Mouse (Mus musculus) embryonic facial prominence, embryonic 14.5 days (tissue): Measurements from ENCODE around the gene D330045A20Rik. TPM values are rescaled to one million over a fixed set of nuclear protein-coding genes. Genes with fewer than 3 reads are reported as not detected.
"Not testable (repeated sequence)": the region's sequence is repeated elsewhere in the genome, so short reads cannot be mapped to it uniquely, and the experiment has no call there.

ENCODE experiments used
- ATAC-seq: fragments of 200-750 bp; cut with Nextera tagmentation; 2 replicates; pipeline ENCODE4 v1.8.0; 2017; ENCODE audit warnings: low read depth, moderate number of reproducible peaks, moderate TSS enrichment
- DNase-seq: peaks from one replicate; pipeline ENCODE4 v3.0.0-alpha.2; 2015; ENCODE audit warnings: low spot score
- H3K27ac ChIP-seq: fragments of 300-500 bp; sonication (generic); replicated peaks from 2 replicates; pipeline ENCODE4 v1.5.1; 2014; ENCODE audit warnings: low read depth, mild to moderate bottlenecking, low read length, moderate library complexity
- H3K27me3 ChIP-seq: fragments of 300-500 bp; sonication (generic); replicated peaks from 2 replicates; pipeline ENCODE4 v1.6.1; 2014; ENCODE audit warnings: low read length; ENCODE audit not compliant: control insufficient read depth, insufficient read depth
- H3K36me3 ChIP-seq: fragments of 300-500 bp; sonication (generic); 2 replicates; pipeline ENCODE4 v1.6.1; 2014; ENCODE audit warnings: low read length, mixed read lengths; ENCODE audit not compliant: control insufficient read depth, insufficient read depth
- H3K4me1 ChIP-seq: fragments of 300-500 bp; sonication (generic); 2 replicates; pipeline ENCODE4 v1.6.1; 2014; ENCODE audit warnings: antibody characterized with exemption, low read length; ENCODE audit not compliant: control insufficient read depth, insufficient read depth
- H3K4me2 ChIP-seq: fragments of 300-500 bp; sonication (generic); 2 replicates; pipeline ENCODE4 v1.6.1; 2014; ENCODE audit warnings: low read depth, mild to moderate bottlenecking, low read length, moderate library complexity, mixed read lengths
- H3K4me3 ChIP-seq: fragments of 300-500 bp; sonication (generic); 2 replicates; pipeline ENCODE4 v1.5.1; 2014; ENCODE audit warnings: low read depth, mild to moderate bottlenecking, low read length
- H3K9ac ChIP-seq: fragments of 300-500 bp; sonication (generic); 2 replicates; pipeline ENCODE4 v1.6.1; 2014; ENCODE audit warnings: low read depth, mild to moderate bottlenecking, low read length, moderate library complexity, mixed read lengths
- H3K9me3 ChIP-seq: fragments of 300-500 bp; sonication (generic); 2 replicates; pipeline ENCODE4 v1.6.1; 2016; ENCODE audit warnings: low read length; ENCODE audit not compliant: control insufficient read depth
- WGBS: fragments of 180-500 bp; shearing (Covaris S2); extraction: QIAGEN DNeasy Blood & Tissue Kit; methylation state at CpG from one replicate; pipeline ENCODE4 v1.1.7; 2014; 5-methylcytosine and 5-hydroxymethylcytosine counted together
- polyA plus RNA-seq: library from polyadenylated mRNA; unstranded; fragments of >200 nt; fragmentation: Nextera tagmentation; extraction: Ambion mirVana; gene quantifications from 2 replicates; pipeline ENCODE4 v1.2.1, GENCODE M21; 2014

The D330045A20Rik gene
- polyA plus RNA-seq, 1 experiment from 2014 or later, result 1.5 TPM

- Histone ChIP-seq H3K9ac (no peak overlapping the region), H3K27ac (no peak overlapping the region), H3K4me3 (no peak overlapping the region), H3K9me3 (no peaks in the 10 kb centered on the region), H3K4me2 (no peak overlapping the region), H3K36me3 (no peaks in the 10 kb centered on the region), H3K27me3 (no peaks in the 10 kb centered on the region), H3K4me1 (no peaks in the 10 kb centered on the region)
- ATAC-seq (no peak), DNase-seq (no peak)
- WGBS, result 80% methylated on average over 2 of the region's 2 CpGs
Measured at GRCm38 (mm10) chrX:139552090-139552489, 71.9 kb downstream of the D330045A20Rik start.

DNA sequence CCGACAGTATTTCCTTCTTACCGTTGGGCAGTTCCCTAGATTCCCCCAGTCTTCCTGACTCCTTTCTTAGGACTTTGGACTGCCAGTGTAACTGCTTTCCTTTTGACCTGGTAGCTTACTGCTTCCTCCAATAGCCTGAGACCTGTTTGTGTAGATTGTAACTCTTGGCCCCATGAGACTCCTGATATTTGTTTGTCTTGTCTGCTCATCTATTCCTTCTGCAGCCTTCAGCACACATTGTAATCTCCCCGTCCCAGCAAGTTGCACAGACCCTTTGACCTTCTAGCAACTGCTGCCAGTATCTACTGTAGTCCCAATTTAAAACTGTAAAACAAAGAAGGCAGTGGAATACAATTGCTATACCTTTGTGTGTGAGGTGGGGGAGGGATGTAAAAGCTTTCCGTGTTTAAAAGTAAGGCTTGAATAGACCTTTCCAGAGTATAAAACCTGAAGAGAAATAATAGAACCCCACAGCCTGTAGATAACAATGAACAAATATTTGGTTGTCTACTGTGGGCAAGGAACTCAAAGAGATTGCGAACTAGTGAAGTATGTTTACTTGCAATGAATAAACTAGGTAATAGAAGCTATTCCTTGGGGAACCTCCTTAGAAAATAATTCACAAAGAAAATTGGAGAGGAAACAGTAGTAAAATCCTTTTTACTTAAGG lies 82.2 kb downstream of the D330045A20Rik start:
- Histone ChIP-seq H3K27me3 (no peaks in the 10 kb centered on the region; the same call in none of the 2 replicates), H3K36me3 (no peaks in the 10 kb centered on the region), H3K27ac (no peak overlapping the region), H3K4me2 (no peak overlapping the region), H3K9ac (no peak overlapping the region), H3K4me3 (no peak overlapping the region), H3K9me3 (no peaks in the 10 kb centered on the region), H3K4me1 (no peaks in the 10 kb centered on the region)
- no peak for ATAC-seq
- 72% methylated on average over 5 of the region's 5 CpGs for WGBS
- no peak for DNase-seq

GRCm38 (mm10) chrX:139562925-139563461 lies 82.8 kb downstream of the D330045A20Rik start, which contains the start of gene Rnf128:
Gene Rnf128, plus strand, starts transcription at chrX:139563316.
- Histone ChIP-seq H3K4me2 (no peak within 1 kb of the TSS), H3K27me3 (no peaks in the 10 kb centered on the region; the same call in none of the 2 replicates), H3K9ac (no peak within 1 kb of the TSS), H3K4me3 (no peak within 1 kb of the TSS), H3K9me3 (no peaks in the 10 kb centered on the region), H3K4me1 (no peaks in the 10 kb centered on the region), H3K27ac (no peak within 1 kb of the TSS), H3K36me3 (no peaks in the 10 kb centered on the region)
- DNase-seq (peak; percentile 30), ATAC-seq (no peak)
- WGBS, result 68% methylated on average over 8 of the region's 8 CpGs

GRCm38 (mm10) chrX:139570054-139570453 lies 89.9 kb downstream of the D330045A20Rik start:
- WGBS, result 98% methylated on average over 3 of the region's 3 CpGs
- DNase-seq, result no peak
- no peak for ATAC-seq

DNA sequence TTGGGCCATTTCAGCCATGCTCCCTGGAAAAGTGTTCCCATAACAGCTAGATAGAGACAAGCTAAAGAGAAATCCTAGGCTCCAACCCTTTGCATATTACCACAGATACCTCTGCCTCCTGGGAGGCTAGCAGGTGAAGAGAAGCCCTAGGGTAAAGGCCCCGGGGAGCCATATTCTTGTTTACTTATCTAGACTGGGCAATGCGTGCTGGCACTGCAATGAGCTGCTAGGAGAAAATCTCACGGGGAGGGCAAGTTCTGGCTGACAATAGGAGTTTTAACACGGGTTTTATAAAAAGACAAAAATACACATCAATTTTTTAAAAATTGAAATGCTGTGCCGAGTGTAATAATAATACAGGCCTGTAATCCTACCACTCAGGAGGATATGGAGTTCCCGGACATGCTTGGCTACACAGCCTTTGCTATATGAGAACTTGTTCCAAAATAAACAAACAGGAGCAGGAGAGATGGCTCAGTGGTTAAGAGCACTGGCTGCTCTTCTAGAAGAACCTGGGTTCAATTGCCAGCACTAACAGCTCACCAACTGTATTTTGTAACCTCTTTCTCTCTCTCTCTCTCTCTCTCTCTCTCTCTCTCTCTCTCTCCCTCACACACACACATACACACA lies 98.6 kb downstream of the D330045A20Rik start:
- Histone ChIP-seq H3K9ac (no peak overlapping the region), H3K27me3 (no peaks in the 10 kb centered on the region), H3K9me3 (no peaks in the 10 kb centered on the region), H3K27ac (no peak overlapping the region), H3K36me3 (no peaks in the 10 kb centered on the region), H3K4me2 (no peak overlapping the region), H3K4me1 (no peaks in the 10 kb centered on the region), H3K4me3 (no peak overlapping the region)
- ATAC-seq (no peak), DNase-seq (peak; percentile 5)
- WGBS, result 58% methylated on average over 6 of the region's 6 CpGs

More at GRCm38 (mm10) chrX:139570054-139570453, 89.9 kb downstream of the D330045A20Rik start:
- Histone ChIP-seq H3K4me2 (no peak overlapping the region), H3K9ac (no peak overlapping the region), H3K27me3 (peaks cover 5% of the 10 kb centered on the region; the same call in 1 of the 2 replicates), H3K9me3 (no peaks in the 10 kb centered on the region), H3K4me1 (no peaks in the 10 kb centered on the region), H3K4me3 (no peak overlapping the region), H3K36me3 (no peaks in the 10 kb centered on the region), H3K27ac (no peak overlapping the region)

DNA sequence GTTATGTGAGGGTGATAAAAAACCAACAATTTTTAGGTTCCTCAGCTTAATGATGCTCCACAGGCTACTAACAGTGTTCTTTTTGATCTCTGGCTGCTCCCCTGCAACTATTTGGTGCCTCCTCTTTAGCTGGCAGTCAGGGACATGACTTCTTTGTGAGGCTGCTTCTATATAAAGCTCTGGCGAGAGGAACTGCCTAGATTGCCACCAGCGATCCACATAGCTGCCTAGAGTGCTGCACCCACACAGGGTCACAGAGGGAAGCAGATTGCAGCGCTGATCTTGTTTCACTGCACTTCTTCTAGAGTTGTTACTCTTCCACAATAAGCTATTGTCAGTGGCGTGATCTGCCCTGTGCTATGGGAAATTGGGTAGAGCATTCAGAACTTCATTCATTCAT lies 103.4 kb downstream of the D330045A20Rik start:
- no peak for ATAC-seq
- no peak overlapping the region for H3K4me2 ChIP-seq
- DNase-seq, result no peak
- no peaks in the 10 kb centered on the region for H3K9me3 ChIP-seq
- H3K9ac ChIP-seq, result no peak overlapping the region
- 47% methylated on average over 4 of the region's 4 CpGs for WGBS
- H3K4me1 ChIP-seq, result no peaks in the 10 kb centered on the region
- H3K27me3 ChIP-seq, result no peaks in the 10 kb centered on the region; the same call in 1 of the 2 replicates
- no peaks in the 10 kb centered on the region for H3K36me3 ChIP-seq
- no peak overlapping the region for H3K4me3 ChIP-seq
- no peak overlapping the region for H3K27ac ChIP-seq

DNA sequence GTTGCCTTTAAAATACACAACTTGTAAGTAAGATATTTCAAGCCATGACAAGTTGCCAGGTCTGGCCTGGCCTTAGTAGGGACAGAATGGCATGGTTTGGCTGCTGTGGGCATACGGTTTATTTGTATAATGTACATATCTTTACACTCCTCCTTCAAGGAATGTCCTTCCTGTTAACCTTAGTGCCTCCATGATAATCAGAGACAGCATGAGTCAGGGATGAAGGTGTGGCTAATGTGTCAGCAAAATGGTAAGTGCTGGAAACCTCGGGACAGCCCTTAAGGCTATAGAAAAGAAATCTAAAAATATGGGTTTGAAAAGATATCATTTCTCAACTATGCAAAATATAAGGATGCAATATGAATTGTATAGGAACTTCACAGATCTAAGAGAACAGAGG lies 106.5 kb downstream of the D330045A20Rik start:
- not testable (repeated sequence) for H3K27ac ChIP-seq, H3K9me3 ChIP-seq, H3K9ac ChIP-seq, H3K27me3 ChIP-seq, H3K4me2 ChIP-seq, H3K4me1 ChIP-seq, H3K4me3 ChIP-seq, H3K36me3 ChIP-seq, DNase-seq, ATAC-seq
- 73% methylated on average over 2 of the region's 2 CpGs for WGBS

- no peak for ATAC-seq
- no peaks in the 10 kb centered on the region for H3K9me3 ChIP-seq
- no peak overlapping the region for H3K9ac ChIP-seq
- no peak for DNase-seq
- WGBS, result 82% methylated on average over 6 of the region's 6 CpGs
- H3K4me1 ChIP-seq, result no peaks in the 10 kb centered on the region
- no peaks in the 10 kb centered on the region for H3K36me3 ChIP-seq
- H3K4me3 ChIP-seq, result no peak overlapping the region
- H3K4me2 ChIP-seq, result no peak overlapping the region
- no peak overlapping the region for H3K27ac ChIP-seq
- H3K27me3 ChIP-seq, result no peaks in the 10 kb centered on the region
Measured at GRCm38 (mm10) chrX:139596404-139596803, 116.2 kb downstream of the D330045A20Rik start.
